Mouse (Mus musculus) liver, embryonic 15.5 days (tissue): ENCODE data around the gene Commd7. TPM values are rescaled to one million over a fixed set of nuclear protein-coding genes. Genes with fewer than 3 reads are reported as not detected.

Experiments
- ATAC-seq: fragments of 200-750 bp; cut with Nextera tagmentation; 2 replicates; pipeline ENCODE4 v1.8.0; 2017; ENCODE audit warnings: moderate number of reproducible peaks, mild to moderate bottlenecking, moderate library complexity; ENCODE audit not compliant: insufficient read depth
- H3K27ac ChIP-seq: fragments of 300-500 bp; sonication (generic); replicated peaks from 2 replicates; pipeline ENCODE4 v1.5.1; 2015; ENCODE audit warnings: mild to moderate bottlenecking, inconsistent platforms
- H3K27me3 ChIP-seq: fragments of 300-500 bp; sonication (generic); 2 replicates; pipeline ENCODE4 v1.6.1; 2015; ENCODE audit warnings: mild to moderate bottlenecking, inconsistent platforms
- H3K36me3 ChIP-seq: fragments of 300-500 bp; sonication (generic); replicated peaks from 2 replicates; pipeline ENCODE4 v1.6.1; 2015; ENCODE audit warnings: moderate library complexity, mild to moderate bottlenecking, inconsistent platforms
- H3K4me1 ChIP-seq: fragments of 300-500 bp; sonication (generic); replicated peaks from 2 replicates; pipeline ENCODE4 v1.6.1; 2015; ENCODE audit warnings: inconsistent platforms
- H3K4me2 ChIP-seq: fragments of 300-500 bp; sonication (generic); 2 replicates; pipeline ENCODE4 v1.6.1; 2015; ENCODE audit warnings: moderate library complexity, mild to moderate bottlenecking, inconsistent platforms
- H3K4me3 ChIP-seq: fragments of 300-500 bp; sonication (generic); replicated peaks from 2 replicates; pipeline ENCODE4 v1.5.1; 2015; ENCODE audit warnings: mild to moderate bottlenecking, inconsistent platforms
- H3K9ac ChIP-seq: fragments of 300-500 bp; sonication (generic); 2 replicates; pipeline ENCODE4 v1.6.1; 2015; ENCODE audit warnings: moderate library complexity, mild to moderate bottlenecking, inconsistent platforms
- H3K9me3 ChIP-seq: fragments of 300-500 bp; sonication (generic); replicated peaks from 2 replicates; pipeline ENCODE4 v1.6.1; 2016; ENCODE audit warnings: inconsistent platforms
- WGBS: fragments of 180-500 bp; shearing (Covaris S2); methylation state at CpG from one replicate; pipeline ENCODE4 v1.1.7; 2015; ENCODE audit warnings: mixed read lengths; ENCODE audit not compliant: insufficient replicate concordance; 5-methylcytosine and 5-hydroxymethylcytosine counted together
- polyA plus RNA-seq: library from polyadenylated mRNA; unstranded; fragments of >200 nt; fragmentation: Nextera tagmentation; extraction: Ambion mirVana; gene quantifications from 2 replicates; pipeline ENCODE4 v1.2.1, GENCODE M21; 2015

Gene Commd7
- polyA plus RNA-seq, 1 experiment from 2014 or later, result 28.2 TPM

GRCm38 (mm10) chr2:153651681-153652080 lies 19.1 kb upstream of the Commd7 start:
- ATAC-seq, result no peak
- H3K36me3 ChIP-seq, result no peaks in the 10 kb centered on the region
- H3K4me1 ChIP-seq, result peaks cover 26% of the 10 kb centered on the region
- H3K27me3 ChIP-seq, result peaks cover 33% of the 10 kb centered on the region
- no peaks in the 10 kb centered on the region for H3K9me3 ChIP-seq
- no peak overlapping the region for H3K4me3 ChIP-seq
- no peak overlapping the region for H3K9ac ChIP-seq
- H3K27ac ChIP-seq, result no peak overlapping the region
- 46% methylated on average over 3 of the region's 3 CpGs for WGBS
- no peak overlapping the region for H3K4me2 ChIP-seq

- H3K27me3 ChIP-seq, result peaks cover 33% of the 10 kb centered on the region
- H3K9me3 ChIP-seq, result no peaks in the 10 kb centered on the region
- H3K4me1 ChIP-seq, result peaks cover 26% of the 10 kb centered on the region
- ATAC-seq, result peak; percentile 35; the same call in 1 of the 2 replicates
- WGBS, result 3% methylated on average over 28 of the region's 28 CpGs
- H3K4me2 ChIP-seq, result peak overlapping the region; percentile 89
- no peaks in the 10 kb centered on the region for H3K36me3 ChIP-seq
- H3K9ac ChIP-seq, result peak overlapping the region; percentile 57
- H3K4me3 ChIP-seq, result peak overlapping the region; percentile 69
- H3K27ac ChIP-seq, result no peak overlapping the region
Observed at GRCm38 (mm10) chr2:153650014-153650687, 17.6 kb upstream of the Commd7 start.

- no peaks in the 10 kb centered on the region for H3K36me3 ChIP-seq
- under 1% methylated on average over 88 of the region's 93 CpGs for WGBS
- H3K27ac ChIP-seq, result no peak within 1 kb of the TSS
- peaks cover 26% of the 10 kb centered on the region for H3K4me1 ChIP-seq
- peak within 1 kb of the TSS; percentile 57 for H3K9ac ChIP-seq
- ATAC-seq, result peak; percentile 75
- peak within 1 kb of the TSS; percentile 69 for H3K4me3 ChIP-seq
- peaks cover 33% of the 10 kb centered on the region for H3K27me3 ChIP-seq
- peak within 1 kb of the TSS; percentile 89 for H3K4me2 ChIP-seq
- H3K9me3 ChIP-seq, result no peaks in the 10 kb centered on the region
Observed at GRCm38 (mm10) chr2:153649298-153650013, 16.9 kb upstream of the Commd7 start, which contains the start of gene Dnmt3b. Gene Dnmt3b, plus strand, starts transcription at chr2:153649450.

GRCm38 (mm10) chr2:153648773-153649297 lies 16.3 kb upstream of the Commd7 start:
- Histone ChIP-seq H3K27ac (no peak overlapping the region), H3K36me3 (no peaks in the 10 kb centered on the region), H3K27me3 (peaks cover 33% of the 10 kb centered on the region), H3K4me3 (peak overlapping the region; percentile 69), H3K9me3 (no peaks in the 10 kb centered on the region), H3K4me1 (peaks cover 26% of the 10 kb centered on the region), H3K9ac (peak overlapping the region; percentile 57), H3K4me2 (peak overlapping the region; percentile 89)
- WGBS, result 22% methylated on average over 14 of the region's 14 CpGs
- no peak for ATAC-seq

- Histone ChIP-seq H3K9me3 (no peaks in the 10 kb centered on the region), H3K36me3 (no peaks in the 10 kb centered on the region), H3K9ac (no peak overlapping the region), H3K27ac (no peak overlapping the region), H3K4me2 (no peak overlapping the region), H3K4me1 (no peaks in the 10 kb centered on the region), H3K27me3 (peaks cover 5% of the 10 kb centered on the region), H3K4me3 (no peak overlapping the region)
- ATAC-seq, result no peak
- whole genome bisulfite sequencing, result 61% methylated on average over 6 of the region's 6 CpGs
Observed at GRCm38 (mm10) chr2:153642999-153643398, 10.4 kb upstream of the Commd7 start.

GRCm38 (mm10) chr2:153642496-153642895 lies 9.9 kb upstream of the Commd7 start:
- Histone ChIP-seq H3K9me3 (no peaks in the 10 kb centered on the region), H3K4me3 (no peak overlapping the region), H3K4me1 (no peaks in the 10 kb centered on the region), H3K36me3 (no peaks in the 10 kb centered on the region), H3K27ac (no peak overlapping the region), H3K4me2 (no peak overlapping the region), H3K9ac (no peak overlapping the region), H3K27me3 (peaks cover 3% of the 10 kb centered on the region; the same call in 1 of the 2 replicates)
- 25% methylated on average over 3 of the region's 3 CpGs for WGBS
- no peak for ATAC-seq

GRCm38 (mm10) chr2:153638977-153639680 lies 6.5 kb upstream of the Commd7 start:
- no peak overlapping the region for H3K4me3 ChIP-seq
- H3K27ac ChIP-seq, result no peak overlapping the region
- no peaks in the 10 kb centered on the region for H3K36me3 ChIP-seq
- no peak for ATAC-seq
- 26% methylated on average over 15 of the region's 15 CpGs for WGBS
- peaks cover 3% of the 10 kb centered on the region; the same call in 1 of the 2 replicates for H3K27me3 ChIP-seq
- no peaks in the 10 kb centered on the region for H3K4me1 ChIP-seq
- H3K9ac ChIP-seq, result no peak overlapping the region
- H3K9me3 ChIP-seq, result no peaks in the 10 kb centered on the region
- H3K4me2 ChIP-seq, result no peak overlapping the region

- Histone ChIP-seq H3K4me2 (peak overlapping the region; percentile 88), H3K4me1 (peaks cover 22% of the 10 kb centered on the region), H3K36me3 (peaks cover 9% of the 10 kb centered on the region), H3K27ac (no peak overlapping the region), H3K27me3 (no peaks in the 10 kb centered on the region), H3K4me3 (0 out of 2 replicates have a peak overlapping the region, but pooled peaks have one; percentile 90), H3K9ac (0 out of 2 replicates have a peak overlapping the region, but pooled peaks have one; percentile 87), H3K9me3 (no peaks in the 10 kb centered on the region)
- 70% methylated on average over 5 of the region's 5 CpGs for WGBS
- ATAC-seq, result no peak
Observed at GRCm38 (mm10) chr2:153633259-153633658, 678 bp upstream of the Commd7 start.

- peak overlapping the region; percentile 85 for H3K27ac ChIP-seq
- H3K4me1 ChIP-seq, result peaks cover 22% of the 10 kb centered on the region
- ATAC-seq, result no peak; the same call in 1 of the 2 replicates
- 1% methylated on average over 2 of the region's 2 CpGs for WGBS
- peak overlapping the region; percentile 87 for H3K9ac ChIP-seq
- peak overlapping the region; percentile 90 for H3K4me3 ChIP-seq
- no peaks in the 10 kb centered on the region for H3K27me3 ChIP-seq
- H3K9me3 ChIP-seq, result no peaks in the 10 kb centered on the region
- H3K4me2 ChIP-seq, result peak overlapping the region; percentile 88
- peaks cover 13% of the 10 kb centered on the region for H3K36me3 ChIP-seq
Observed at GRCm38 (mm10) chr2:153632871-153633226, 268 bp upstream of the Commd7 start.

GRCm38 (mm10) chr2:153630950-153631349 lies 1.6 kb downstream of the Commd7 start:
- WGBS, result 14% methylated on average over 3 of the region's 3 CpGs
- Histone ChIP-seq H3K4me2 (peak overlapping the region; percentile 7; the same call in 1 of the 2 replicates), H3K27ac (no peak overlapping the region), H3K9me3 (no peaks in the 10 kb centered on the region), H3K9ac (no peak overlapping the region), H3K4me3 (no peak overlapping the region), H3K36me3 (peaks cover 27% of the 10 kb centered on the region), H3K4me1 (peaks cover 22% of the 10 kb centered on the region), H3K27me3 (no peaks in the 10 kb centered on the region)
- no peak for ATAC-seq

GRCm38 (mm10) chr2:153622449-153622848 lies 10.1 kb downstream of the Commd7 start:
- Histone ChIP-seq H3K4me3 (no peak overlapping the region), H3K4me2 (no peak overlapping the region), H3K27ac (no peak overlapping the region), H3K36me3 (peaks cover 75% of the 10 kb centered on the region), H3K27me3 (no peaks in the 10 kb centered on the region), H3K9me3 (no peaks in the 10 kb centered on the region), H3K4me1 (no peaks in the 10 kb centered on the region), H3K9ac (no peak overlapping the region)
- ATAC-seq, result no peak
- WGBS, result 83% methylated on average over 10 of the region's 10 CpGs
